Mouse (Mus musculus) liver, embryonic 14.5 days (tissue): Measurements from ENCODE around the gene Ttll11.

Experiments used
- CTCF ChIP-seq: IDR thresholded peaks from 2 replicates; pipeline ENCODE4 v1.5.1; 2016; ENCODE audit warnings: antibody characterized with exemption, low read depth, control low read depth
- EP300 ChIP-seq: IDR thresholded peaks from 2 replicates; pipeline ENCODE4 v1.6.1; 2016; ENCODE audit warnings: antibody characterized with exemption, low read depth

DNA sequence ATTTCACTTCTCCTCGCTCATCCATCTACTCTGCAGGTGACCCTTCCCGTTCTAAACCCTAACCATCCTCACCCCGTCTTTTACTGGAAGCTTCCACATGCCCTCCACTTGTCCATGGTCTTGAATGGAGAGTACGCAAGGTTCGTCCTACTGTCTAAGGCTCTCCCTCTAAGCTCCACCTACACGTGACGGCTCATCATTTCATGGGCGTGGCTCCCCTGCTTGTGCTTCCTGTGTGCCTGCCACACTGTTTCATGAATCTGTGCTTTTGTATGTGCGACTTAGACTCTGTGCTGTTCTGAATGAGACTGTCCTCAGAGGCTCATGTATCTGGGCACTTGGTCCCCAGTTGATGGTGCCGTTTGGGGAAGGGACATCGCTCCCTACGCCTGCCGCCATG lies 46.6 kb downstream of the Ttll11 start:
- TF ChIP-seq CTCF = no peak
- TF ChIP-seq EP300 = no peak
